Mouse (Mus musculus) cortical plate, adult 2 months (tissue): ENCODE results near the gene Gls2. TPM values are rescaled to one million over a fixed set of nuclear protein-coding genes. Genes with fewer than 3 reads are reported as not detected.

Source experiments
- H3K27ac ChIP-seq: fragments of 200-500 bp; 2 replicates; pipeline ENCODE4 v1.5.1; 2012; ENCODE audit warnings: low read length, control low read depth, inconsistent platforms; ENCODE audit not compliant: insufficient read depth
- H3K4me1 ChIP-seq: fragments of 200-500 bp; 2 replicates; pipeline ENCODE4 v1.6.1; 2011; ENCODE audit warnings: low read length; ENCODE audit not compliant: control insufficient read depth, insufficient read depth
- H3K4me3 ChIP-seq: fragments of 200-500 bp; 2 replicates; pipeline ENCODE4 v1.5.1; 2011; ENCODE audit warnings: mild to moderate bottlenecking, low read length, control low read depth; ENCODE audit not compliant: insufficient read depth
- CTCF ChIP-seq: fragments of 200-500 bp; IDR thresholded peaks from 2 replicates; pipeline ENCODE4 v1.5.1; 2011; ENCODE audit warnings: mild to moderate bottlenecking, control low read depth, low read length; ENCODE audit not compliant: insufficient read depth; ENCODE audit errors: extremely low read depth
- POLR2A ChIP-seq: fragments of 200-500 bp; IDR thresholded peaks from 2 replicates; pipeline ENCODE4 v1.6.1; 2011; ENCODE audit warnings: mild to moderate bottlenecking, low read length, control low read depth; ENCODE audit not compliant: insufficient read depth; ENCODE audit errors: extremely low read depth
- polyA plus RNA-seq: library from polyadenylated mRNA; depleted of rRNA; stranded (reverse); fragments of >200 nt; gene quantifications from 2 replicates; pipeline ENCODE4 v1.2.3, GENCODE M21; 2012

The Gls2 gene
- polyA plus RNA-seq, 1 experiment: 54.8 TPM

- Histone ChIP-seq H3K4me3 (no peak overlapping the region), H3K27ac (no peak overlapping the region), H3K4me1 (no peaks in the 10 kb centered on the region; the same call in 1 of the 2 replicates)
- TF ChIP-seq CTCF (no peak), POLR2A (no peak)
These were observed 33.8 kb downstream of the Gls2 start for GRCm38 (mm10) chr10:128228009-128228408.

- no peak for TF ChIP-seq POLR2A
- TF ChIP-seq CTCF: no peak
- no peak overlapping the region for H3K4me3 ChIP-seq
These were observed 36.3 kb downstream of the Gls2 start for GRCm38 (mm10) chr10:128230582-128230981.

GRCm38 (mm10) chr10:128231146-128231545 is 36.9 kb downstream of the Gls2 start:
- H3K4me3 ChIP-seq: peak overlapping the region; percentile 91; the same call in 1 of the 2 replicates
- no peaks in the 10 kb centered on the region; the same call in 1 of the 2 replicates for H3K4me1 ChIP-seq
- H3K27ac ChIP-seq: no peak overlapping the region
- TF ChIP-seq POLR2A: no peak
- no peak for TF ChIP-seq CTCF

More at GRCm38 (mm10) chr10:128230582-128230981, 36.3 kb downstream of the Gls2 start:
- Histone ChIP-seq H3K4me1 (no peaks in the 10 kb centered on the region), H3K27ac (no peak overlapping the region)

GRCm38 (mm10) chr10:128231697-128232419 is 37.6 kb downstream of the Gls2 start, which contains the start of gene Timeless:
Gene Timeless (plus strand): TSS chr10:128232065.
- Histone ChIP-seq H3K4me1 (no peaks in the 10 kb centered on the region; the same call in 1 of the 2 replicates), H3K27ac (peak within 1 kb of the TSS; percentile 85), H3K4me3 (peak within 1 kb of the TSS; percentile 91)
- TF ChIP-seq CTCF (no peak), POLR2A (peak; percentile 83)

GRCm38 (mm10) chr10:128232420-128232985 is 38.2 kb downstream of the Gls2 start:
- peak overlapping the region; percentile 85 for H3K27ac ChIP-seq
- no peaks in the 10 kb centered on the region; the same call in 1 of the 2 replicates for H3K4me1 ChIP-seq
- peak overlapping the region; percentile 91 for H3K4me3 ChIP-seq
- TF ChIP-seq CTCF (peak; percentile 82), POLR2A (no peak)

GRCm38 (mm10) chr10:128236321-128236720 is 42.1 kb downstream of the Gls2 start:
- TF ChIP-seq CTCF: no peak
- no peak for TF ChIP-seq POLR2A
- no peaks in the 10 kb centered on the region; the same call in 1 of the 2 replicates for H3K4me1 ChIP-seq
- H3K4me3 ChIP-seq: no peak overlapping the region
- no peak overlapping the region for H3K27ac ChIP-seq

GRCm38 (mm10) chr10:128237807-128238480 is 43.7 kb downstream of the Gls2 start:
- no peaks in the 10 kb centered on the region; the same call in 1 of the 2 replicates for H3K4me1 ChIP-seq
- no peak overlapping the region for H3K4me3 ChIP-seq
- TF ChIP-seq CTCF (no peak), POLR2A (no peak)
- no peak overlapping the region for H3K27ac ChIP-seq

GRCm38 (mm10) chr10:128239140-128239539 is 44.9 kb downstream of the Gls2 start:
- Histone ChIP-seq H3K4me1 (no peaks in the 10 kb centered on the region; the same call in 1 of the 2 replicates), H3K4me3 (no peak overlapping the region), H3K27ac (no peak overlapping the region)
- TF ChIP-seq CTCF: no peak
- no peak for TF ChIP-seq POLR2A

GRCm38 (mm10) chr10:128240131-128240530 is 45.9 kb downstream of the Gls2 start:
- Histone ChIP-seq H3K4me3 (no peak overlapping the region), H3K4me1 (no peaks in the 10 kb centered on the region; the same call in 1 of the 2 replicates), H3K27ac (no peak overlapping the region)
- TF ChIP-seq POLR2A: no peak
- TF ChIP-seq CTCF: no peak
